Mouse (Mus musculus): ENCODE data around the gene Arsg. TPM values are rescaled to one million over a fixed set of nuclear protein-coding genes. Genes with fewer than 3 reads are reported as not detected.
A peak's percentile ranks its signal among the peaks of the same experiment; 100 is the strongest.

The Arsg gene
- total RNA-seq, 2 experiments from 2014 or later = 5.6 to 6.3 TPM

DNA sequence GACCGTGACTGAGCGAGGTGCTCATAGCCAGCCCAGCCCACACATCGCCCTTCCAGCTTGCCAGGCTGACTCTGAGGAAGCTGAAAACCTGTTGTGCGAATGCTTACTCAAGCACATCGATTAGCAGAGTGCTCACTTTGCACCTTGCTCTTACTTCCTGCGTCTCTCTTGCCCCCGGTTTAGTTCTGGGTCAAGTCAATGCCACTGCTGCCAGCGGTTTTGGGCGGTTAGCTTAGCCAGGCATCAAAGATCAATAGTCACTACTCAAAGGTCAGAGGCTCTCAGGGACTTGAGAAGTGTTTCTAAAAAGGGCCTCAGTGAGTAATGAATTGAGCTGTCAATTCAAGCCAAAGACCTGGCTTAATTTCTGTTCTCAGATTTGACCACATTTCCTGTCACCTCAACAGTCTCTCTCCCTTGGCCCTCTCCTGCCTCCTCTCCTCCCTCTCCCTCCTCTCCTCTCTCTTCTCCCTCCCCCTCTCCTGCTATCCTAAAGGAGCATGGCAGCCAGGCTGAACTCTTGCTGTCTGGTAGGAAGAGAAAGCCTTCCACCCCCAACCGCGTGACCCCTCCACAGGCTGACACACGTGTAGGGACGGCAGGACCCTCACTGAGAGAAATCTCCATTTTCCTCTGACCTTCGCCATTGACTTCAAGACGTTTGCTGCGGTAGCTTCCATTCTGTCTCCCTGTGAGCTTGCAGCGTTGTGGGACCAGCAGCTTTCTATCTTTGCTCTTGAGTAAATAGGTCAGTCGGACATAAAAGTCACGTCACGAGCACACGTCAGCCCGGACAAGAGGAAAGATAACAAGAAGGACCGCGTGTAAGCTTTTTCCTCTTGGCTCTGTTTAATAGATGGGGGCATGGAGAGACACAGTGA is 22.0 kb downstream of the Arsg start:
- DNase-seq (ENCODE audit: low spot score in 2 of 2) = no peak

GRCm38 (mm10) chr11:109495771-109496474 is 22.7 kb downstream of the Arsg start:
- no peak for DNase-seq (ENCODE audit: low spot score in 2 of 2)

DNA sequence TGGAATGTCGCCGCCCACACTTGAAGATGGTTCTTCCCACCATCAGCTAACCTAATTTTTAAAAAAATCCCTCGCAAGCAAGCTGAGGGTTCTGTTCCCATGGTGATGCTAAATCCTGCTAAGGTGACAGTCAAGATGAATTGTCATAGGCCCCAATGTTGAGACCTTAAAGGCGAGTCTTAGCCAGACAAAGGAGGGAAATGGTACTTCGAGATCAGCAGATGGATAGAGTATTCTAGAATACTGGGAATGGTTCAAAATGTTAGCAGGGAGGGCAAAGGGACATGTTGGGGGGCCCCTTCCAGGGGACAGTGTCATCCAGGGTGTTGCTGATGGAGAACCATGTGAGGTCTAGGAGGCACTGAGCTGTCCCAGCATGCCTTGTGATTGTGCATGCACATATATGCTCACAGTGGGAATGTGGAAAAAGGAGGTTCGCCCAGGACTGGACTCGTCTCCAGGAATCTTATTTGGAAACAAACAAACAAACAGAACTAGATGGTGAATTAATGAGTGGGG is 23.4 kb downstream of the Arsg start:
- no peak for DNase-seq (ENCODE audit: low spot score in 2 of 2)

GRCm38 (mm10) chr11:109496996-109497714 is 24.0 kb downstream of the Arsg start:
- no peak for DNase-seq (ENCODE audit: low spot score in 2 of 2)

DNA sequence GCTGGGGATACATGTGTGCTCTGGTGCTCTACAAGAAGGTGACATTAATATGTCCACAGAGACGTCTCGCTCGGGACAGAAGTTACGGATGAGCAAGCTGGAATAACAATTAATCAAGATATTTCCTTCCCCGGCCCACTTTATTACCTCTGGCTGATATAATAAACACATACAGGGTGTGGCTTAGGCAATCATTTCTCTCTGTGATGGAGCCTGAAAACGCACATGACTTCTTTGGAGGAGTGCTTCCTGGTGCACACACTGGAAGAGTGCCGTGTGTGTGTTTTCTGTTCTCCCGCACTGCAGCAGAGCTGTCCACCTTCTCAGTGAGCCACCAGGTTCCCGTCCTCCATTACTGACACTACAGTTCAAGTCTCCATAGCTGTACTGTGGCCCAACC is 24.8 kb downstream of the Arsg start:
- no peak for DNase-seq (ENCODE audit: low spot score in 2 of 2)

DNA sequence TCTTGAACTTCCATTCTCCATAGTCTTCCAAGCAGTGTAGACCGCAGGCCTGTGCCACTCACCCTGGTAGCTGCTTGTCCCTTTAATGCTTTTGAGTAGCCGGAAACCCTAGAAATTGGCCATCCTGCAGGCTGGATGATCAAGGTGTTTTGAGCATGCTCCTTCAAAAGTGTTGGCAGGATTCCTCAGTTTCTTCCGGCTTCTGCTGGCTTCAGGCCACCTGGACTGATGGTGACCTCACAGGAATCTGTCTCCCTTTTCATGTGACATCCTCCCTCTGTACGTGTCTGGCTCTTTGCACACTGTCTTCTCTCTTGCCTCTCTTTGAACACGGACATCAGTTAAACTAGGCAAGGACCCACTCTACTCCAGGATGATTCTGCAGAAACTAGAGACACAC is 27.0 kb downstream of the Arsg start:
- DNase-seq (ENCODE audit: low spot score in 2 of 2) = no peak

DNA sequence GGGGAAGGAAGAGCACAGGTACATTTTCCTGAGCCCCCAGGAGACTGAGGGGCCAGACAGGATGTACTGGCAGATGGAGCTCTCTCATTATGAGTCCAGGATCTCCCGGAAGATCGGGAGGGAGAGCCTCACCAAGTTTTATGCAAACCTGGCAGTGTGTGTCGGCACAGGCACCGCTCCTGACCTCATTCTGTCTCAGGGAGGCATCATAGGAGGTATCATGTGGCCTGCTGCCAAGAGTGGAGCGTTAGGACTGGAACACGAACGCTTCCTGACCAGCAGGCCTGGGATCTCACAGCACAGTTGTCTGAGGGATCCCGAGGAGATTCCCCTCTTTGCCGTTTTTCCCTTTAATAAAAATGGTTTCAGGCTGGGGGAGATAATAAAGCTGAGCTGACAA is 31.8 kb downstream of the Arsg start:
- peak; percentile 39 to 48 for DNase-seq (ENCODE audit: low spot score in 2 of 2)

GRCm38 (mm10) chr11:109505823-109506222 is 32.6 kb downstream of the Arsg start:
- no peak for DNase-seq (ENCODE audit: low spot score in 2 of 2)

DNA sequence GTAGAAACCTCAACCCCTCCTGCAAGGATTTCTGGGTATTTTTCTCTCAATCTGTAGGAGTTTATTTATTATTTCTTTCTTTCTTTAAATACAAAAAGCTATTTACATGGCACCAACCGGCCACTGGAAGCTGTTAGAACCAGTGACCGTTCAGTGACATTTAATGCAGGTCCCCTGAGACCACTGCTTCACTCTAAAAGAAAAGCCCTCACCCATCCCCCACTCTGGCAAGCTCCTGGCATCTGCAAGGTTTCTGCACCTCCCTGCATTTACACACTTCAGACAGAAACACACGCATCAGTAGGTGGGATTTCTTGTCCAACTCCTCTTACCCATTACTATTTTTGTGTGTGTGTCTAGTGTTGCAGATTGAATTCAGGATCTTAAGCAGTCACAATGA is 33.9 kb downstream of the Arsg start:
- DNase-seq (ENCODE audit: low spot score in 2 of 2) = no peak

DNA sequence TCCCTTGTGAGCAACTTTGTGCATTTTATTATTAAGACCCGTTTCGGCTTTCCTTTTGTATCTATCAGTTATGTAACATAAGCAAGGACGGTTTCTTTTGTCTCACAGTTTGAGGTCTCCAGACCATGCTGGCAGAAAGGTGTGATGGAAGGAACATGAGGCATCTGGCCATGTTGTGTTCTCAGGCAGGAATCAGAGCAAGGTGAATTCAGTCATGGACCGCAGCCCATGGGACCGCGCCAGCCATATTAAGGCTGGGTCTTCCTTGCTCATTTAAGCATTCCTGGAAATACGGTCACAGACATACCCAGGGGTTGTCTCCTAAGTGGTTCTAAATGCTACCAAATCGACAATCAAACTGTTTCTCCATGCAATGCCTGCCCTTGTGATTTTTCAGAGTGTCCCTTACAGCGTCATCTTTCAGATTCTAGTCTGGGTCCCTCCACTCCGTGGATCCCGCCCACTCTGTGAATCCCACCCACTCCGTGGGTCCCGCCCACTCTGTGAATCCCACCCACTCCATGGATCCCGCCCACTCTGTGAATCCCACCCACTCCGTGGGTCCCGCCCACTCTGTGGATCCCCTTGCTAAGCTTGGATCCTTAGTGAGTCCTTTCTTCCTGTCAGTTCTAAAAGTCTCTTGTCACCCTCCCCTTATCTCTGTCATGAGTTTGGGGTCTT is 40.0 kb downstream of the Arsg start:
- no peak for DNase-seq (ENCODE audit: low spot score in 2 of 2)

DNA sequence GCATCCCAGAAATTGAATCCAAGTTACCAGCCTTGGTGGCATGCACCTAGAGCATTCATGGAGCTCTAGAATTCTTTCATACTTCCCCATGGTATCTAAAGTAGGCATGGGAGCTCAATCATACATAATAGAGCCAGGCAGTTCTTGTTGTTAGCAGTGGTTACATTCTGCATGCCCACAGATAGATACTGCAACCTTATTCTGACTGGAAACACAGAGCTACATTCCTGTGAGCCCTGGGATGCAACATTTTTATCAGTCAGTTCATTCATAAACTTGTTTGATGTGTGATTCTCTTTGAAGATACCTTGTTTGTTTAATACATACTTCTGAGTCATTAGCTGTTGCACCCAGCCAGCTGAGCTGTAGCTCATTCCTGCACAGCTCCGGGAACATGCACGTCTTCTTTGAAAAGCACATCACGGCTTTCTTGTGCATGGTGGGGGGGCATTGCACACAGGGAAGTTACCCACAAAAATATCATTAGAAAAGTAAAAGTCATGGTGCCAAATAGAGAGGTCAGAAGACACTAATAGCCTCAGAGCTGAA is 41.0 kb downstream of the Arsg start:
- no peak for DNase-seq (ENCODE audit: low spot score in 2 of 2)

- DNase-seq (ENCODE audit: low spot score in 2 of 2) = no peak
These were observed 44.2 kb downstream of the Arsg start for GRCm38 (mm10) chr11:109517330-109517729.

DNA sequence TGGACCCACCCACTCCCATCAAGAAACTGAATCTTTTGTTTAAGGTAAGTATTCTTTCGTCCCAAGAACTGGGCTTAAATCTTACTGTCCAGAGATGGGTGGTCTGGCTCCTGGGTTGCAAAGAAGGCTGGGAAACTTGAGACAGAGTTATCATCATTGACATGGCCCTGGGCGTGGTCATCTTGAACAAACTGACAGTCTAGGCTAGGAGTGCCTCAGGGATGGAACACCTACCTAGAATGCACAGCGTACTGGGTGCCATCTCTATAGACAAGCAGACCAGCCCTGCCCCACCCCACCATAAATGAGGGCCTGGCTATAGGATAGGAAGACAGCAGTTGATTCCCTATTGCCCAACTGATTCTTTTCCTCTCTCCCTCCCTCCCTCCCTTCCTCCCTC is 44.6 kb downstream of the Arsg start:
- DNase-seq (ENCODE audit: low spot score in 2 of 2) = no peak

GRCm38 (mm10) chr11:109520958-109521357 is 47.8 kb downstream of the Arsg start:
- no peak for DNase-seq (ENCODE audit: low spot score in 2 of 2)

GRCm38 (mm10) chr11:109524869-109525268 is 51.7 kb downstream of the Arsg start:
- DNase-seq (ENCODE audit: low spot score in 2 of 2) = no peak

- DNase-seq (ENCODE audit: low spot score in 2 of 2) = no peak
These were observed 52.4 kb downstream of the Arsg start for GRCm38 (mm10) chr11:109525571-109525970.

- no peak for DNase-seq (ENCODE audit: low spot score in 2 of 2)
These were observed 56.9 kb downstream of the Arsg start for GRCm38 (mm10) chr11:109530030-109530429.

DNA sequence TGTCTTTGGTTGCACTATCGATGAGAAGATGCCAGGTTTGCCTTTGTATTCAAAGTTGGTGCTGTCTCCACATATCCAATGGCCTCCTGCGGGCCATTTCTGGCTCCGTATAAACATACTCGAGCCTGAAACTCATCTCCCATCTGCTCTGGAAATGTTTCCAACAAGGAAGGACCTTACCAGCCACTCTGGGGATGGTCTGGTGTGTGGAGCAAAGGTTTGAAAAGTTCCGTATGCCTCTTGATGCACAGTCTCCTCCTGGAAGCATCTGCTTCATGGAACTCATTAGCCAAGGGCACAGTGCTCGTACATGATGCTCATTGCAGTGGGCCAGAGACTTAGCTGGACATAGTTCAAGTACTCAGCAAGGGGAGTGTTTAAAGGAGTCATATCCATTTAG is 62.8 kb downstream of the Arsg start:
- no peak for DNase-seq (ENCODE audit: low spot score in 2 of 2)

- DNase-seq (ENCODE audit: low spot score in 2 of 2) = no peak
These were observed 63.8 kb downstream of the Arsg start for GRCm38 (mm10) chr11:109536939-109537338.

GRCm38 (mm10) chr11:109539290-109539689 is 66.1 kb downstream of the Arsg start:
- DNase-seq (ENCODE audit: low spot score in 2 of 2) = no peak

- DNase-seq (ENCODE audit: low spot score in 2 of 2) = no peak
These were observed 70.3 kb downstream of the Arsg start for GRCm38 (mm10) chr11:109543466-109543865.

Measured in adrenal gland, adult 18-20 months (tissue).